Mouse (Mus musculus) cortical plate, adult 2 months (tissue): ENCODE data around the gene Agtrap. TPM values are rescaled to one million over a fixed set of nuclear protein-coding genes. Genes with fewer than 3 reads are reported as not detected.

Experiments used
- H3K27ac ChIP-seq: fragments of 200-500 bp; 2 replicates; pipeline ENCODE4 v1.5.1; 2012; ENCODE audit warnings: low read length, control low read depth, inconsistent platforms; ENCODE audit not compliant: insufficient read depth
- H3K4me1 ChIP-seq: fragments of 200-500 bp; 2 replicates; pipeline ENCODE4 v1.6.1; 2011; ENCODE audit warnings: low read length; ENCODE audit not compliant: control insufficient read depth, insufficient read depth
- H3K4me3 ChIP-seq: fragments of 200-500 bp; 2 replicates; pipeline ENCODE4 v1.5.1; 2011; ENCODE audit warnings: mild to moderate bottlenecking, low read length, control low read depth; ENCODE audit not compliant: insufficient read depth
- CTCF ChIP-seq: fragments of 200-500 bp; IDR thresholded peaks from 2 replicates; pipeline ENCODE4 v1.5.1; 2011; ENCODE audit warnings: mild to moderate bottlenecking, control low read depth, low read length; ENCODE audit not compliant: insufficient read depth; ENCODE audit errors: extremely low read depth
- POLR2A ChIP-seq: fragments of 200-500 bp; IDR thresholded peaks from 2 replicates; pipeline ENCODE4 v1.6.1; 2011; ENCODE audit warnings: mild to moderate bottlenecking, low read length, control low read depth; ENCODE audit not compliant: insufficient read depth; ENCODE audit errors: extremely low read depth
- polyA plus RNA-seq: library from polyadenylated mRNA; depleted of rRNA; stranded (reverse); fragments of >200 nt; gene quantifications from 2 replicates; pipeline ENCODE4 v1.2.3, GENCODE M21; 2012

Agtrap gene
- polyA plus RNA-seq, 1 experiment: 6.1 TPM

DNA sequence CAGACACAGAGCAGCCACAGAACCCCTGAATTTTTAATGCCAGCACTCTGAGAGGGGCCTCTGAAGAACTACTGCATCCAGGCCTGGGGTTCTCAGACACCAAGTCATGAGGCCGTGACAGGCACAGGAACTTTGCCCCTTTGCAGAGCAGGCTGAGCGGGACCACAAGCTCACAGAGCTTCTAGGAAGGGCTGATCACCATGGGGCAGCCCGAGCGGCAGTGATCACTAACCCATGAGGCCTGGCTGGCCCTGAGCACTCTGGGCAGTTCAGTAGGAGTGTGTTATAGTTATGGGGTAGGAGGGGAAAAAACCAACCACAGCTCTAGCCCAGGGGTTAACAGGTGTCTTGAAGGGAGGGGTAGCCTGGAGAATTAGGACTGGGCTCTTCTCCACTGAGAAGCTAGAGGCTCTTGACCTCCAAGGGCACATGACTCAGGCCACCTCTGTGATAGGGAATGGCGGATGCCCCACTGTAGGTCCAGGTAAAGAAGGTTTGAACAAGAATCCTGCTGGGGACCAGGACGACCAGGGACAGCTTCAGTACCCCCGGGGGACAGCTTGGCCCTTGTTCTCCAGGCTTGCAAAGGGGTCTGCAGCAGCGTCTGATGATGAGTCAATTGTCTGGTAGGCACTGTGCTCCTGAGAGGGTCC, 7.8 kb downstream of the Agtrap start:
- TF ChIP-seq CTCF (no peak), POLR2A (no peak)
- no peak overlapping the region for H3K4me3 ChIP-seq
- H3K27ac ChIP-seq: no peak overlapping the region
- no peaks in the 10 kb centered on the region for H3K4me1 ChIP-seq

DNA sequence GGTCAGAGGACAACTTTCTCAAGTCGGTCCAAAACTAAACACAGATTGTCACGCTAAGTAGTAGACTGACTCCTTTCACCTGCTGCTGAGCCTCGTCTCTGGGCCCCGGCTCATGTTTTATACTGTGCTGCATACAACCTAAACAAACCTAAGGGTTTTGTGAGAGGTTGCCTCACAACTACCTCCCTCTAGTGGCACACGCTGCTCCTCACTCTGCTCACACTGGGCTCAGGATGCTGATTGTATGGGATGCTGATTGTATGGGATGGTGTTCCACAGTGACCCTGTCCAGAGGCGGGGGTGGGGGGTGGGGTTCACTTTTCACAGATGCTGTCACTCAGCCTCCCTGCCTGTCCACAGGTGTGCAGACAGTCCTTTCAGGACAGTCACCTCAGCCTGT, 8.6 kb downstream of the Agtrap start:
- Histone ChIP-seq H3K27ac (no peak overlapping the region), H3K4me1 (no peaks in the 10 kb centered on the region), H3K4me3 (no peak overlapping the region)
- TF ChIP-seq CTCF (peak; percentile 48), POLR2A (no peak)

DNA sequence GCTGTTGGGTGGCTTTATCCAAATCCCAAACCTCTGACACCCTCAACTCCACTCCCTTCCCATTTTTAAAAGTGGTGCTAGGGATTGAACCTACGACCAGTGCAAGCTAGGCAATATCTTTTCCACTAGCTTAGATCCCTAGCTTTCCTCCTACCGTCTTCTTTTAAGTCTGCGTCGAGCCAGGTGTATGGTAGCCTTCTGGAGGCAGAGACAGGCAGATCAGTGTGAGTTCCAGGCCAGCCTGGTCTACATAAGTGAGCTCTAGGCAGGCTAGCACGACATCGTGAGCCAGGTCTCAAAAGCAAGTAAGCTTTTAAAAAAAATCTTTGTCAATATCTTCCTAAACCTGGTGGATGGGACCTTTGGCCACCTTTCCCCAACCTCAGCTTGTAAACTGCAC, 11.9 kb downstream of the Agtrap start:
- TF ChIP-seq CTCF (no peak), POLR2A (no peak)
- Histone ChIP-seq H3K4me1 (no peaks in the 10 kb centered on the region), H3K4me3 (no peak overlapping the region), H3K27ac (no peak overlapping the region)

- no peak for TF ChIP-seq POLR2A
- no peak for TF ChIP-seq CTCF
- Histone ChIP-seq H3K27ac (no peak overlapping the region), H3K4me3 (0 out of 2 replicates have a peak overlapping the region, but pooled peaks have one; percentile 13), H3K4me1 (no peaks in the 10 kb centered on the region)
Measured at GRCm38 (mm10) chr4:148075259-148075658, 12.6 kb downstream of the Agtrap start.

DNA sequence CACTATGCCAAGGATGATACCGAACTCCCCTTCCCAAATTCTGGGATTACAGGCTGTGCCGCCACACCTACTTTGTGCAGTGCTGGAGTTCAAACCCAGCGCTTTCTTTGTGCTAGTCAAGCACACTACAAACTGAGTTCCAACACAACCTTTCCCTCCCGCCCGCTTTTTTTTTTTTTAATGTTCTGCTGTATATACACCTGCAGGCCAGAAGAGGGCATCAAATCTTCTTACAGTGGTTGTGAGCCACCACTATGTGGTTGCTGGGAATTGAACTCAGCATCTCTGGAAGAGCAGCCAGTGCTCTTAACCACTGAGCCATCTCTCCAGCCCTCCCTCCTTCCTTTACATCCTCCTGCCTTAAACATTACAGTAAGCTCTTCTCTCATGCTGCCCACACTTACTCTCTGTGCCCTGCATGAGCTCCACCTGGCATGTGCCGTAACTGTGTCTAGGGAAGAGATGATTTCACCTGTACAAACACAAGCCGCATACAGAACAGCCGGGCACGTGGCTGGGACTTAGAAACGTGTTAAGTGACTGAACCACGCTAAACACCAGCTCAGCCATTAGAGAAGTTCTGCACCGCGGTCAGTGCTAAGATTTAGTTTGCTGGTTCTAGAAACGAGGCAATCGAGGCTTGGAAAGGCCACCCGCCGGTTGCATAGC, 13.2 kb downstream of the Agtrap start:
- 0 out of 2 replicates have a peak overlapping the region, but pooled peaks have one; percentile 13 for H3K4me3 ChIP-seq
- TF ChIP-seq CTCF (peak; percentile 26; the same call in 1 of the 2 replicates), POLR2A (no peak)

DNA sequence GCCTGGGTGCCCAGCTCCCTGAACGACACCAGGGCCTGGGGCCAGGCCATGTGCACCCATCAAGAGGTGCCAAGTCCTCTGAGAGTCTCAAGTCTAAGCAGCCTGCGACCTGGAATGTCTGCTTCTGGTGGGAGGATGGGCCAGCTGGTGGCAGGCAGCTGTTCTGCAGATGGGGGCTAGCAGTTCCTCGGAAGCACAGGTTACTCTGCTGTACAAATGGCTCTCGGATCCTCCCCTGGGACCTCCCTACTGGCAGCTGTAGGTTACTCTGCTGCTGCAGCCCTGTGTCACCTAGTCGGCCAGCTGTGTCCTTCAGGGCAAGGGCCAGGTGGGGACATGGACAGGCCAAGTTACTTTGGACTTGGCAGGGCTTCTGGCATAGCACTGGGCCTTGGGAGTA, 16.3 kb downstream of the Agtrap start:
- H3K27ac ChIP-seq: no peak overlapping the region
- no peak overlapping the region for H3K4me3 ChIP-seq
- no peaks in the 10 kb centered on the region for H3K4me1 ChIP-seq
- TF ChIP-seq CTCF (no peak), POLR2A (no peak)

More for the DNA sequence above, 13.2 kb downstream of the Agtrap start:
- no peak overlapping the region for H3K27ac ChIP-seq
- H3K4me1 ChIP-seq: no peaks in the 10 kb centered on the region

GRCm38 (mm10) chr4:148069602-148070218, 18.1 kb downstream of the Agtrap start:
- Histone ChIP-seq H3K4me1 (no peaks in the 10 kb centered on the region), H3K27ac (no peak overlapping the region), H3K4me3 (no peak overlapping the region)
- no peak for TF ChIP-seq POLR2A
- TF ChIP-seq CTCF: no peak

DNA sequence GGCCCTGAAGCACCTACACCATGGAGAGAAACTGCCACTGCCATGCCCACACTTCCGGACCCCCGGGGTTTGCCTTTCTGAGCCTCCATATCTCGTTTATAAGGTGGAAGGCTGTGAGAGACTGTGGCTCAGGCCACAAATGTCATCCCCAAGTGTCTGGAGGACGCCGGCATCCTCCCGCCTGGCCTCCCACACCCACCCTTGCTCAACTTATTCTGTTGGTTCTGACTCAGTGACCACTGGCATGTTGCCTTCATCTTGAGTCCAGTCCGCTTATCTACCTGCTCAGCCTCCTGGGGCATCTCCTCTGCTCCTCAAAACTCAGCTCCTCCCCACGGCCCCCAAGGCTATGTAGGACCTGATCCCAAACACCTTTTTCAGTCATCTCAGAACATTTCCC, 20.5 kb downstream of the Agtrap start:
- no peak overlapping the region for H3K27ac ChIP-seq
- H3K4me3 ChIP-seq: no peak overlapping the region
- H3K4me1 ChIP-seq: no peaks in the 10 kb centered on the region
- TF ChIP-seq POLR2A (no peak), CTCF (no peak)

- Histone ChIP-seq H3K4me3 (no peak overlapping the region), H3K27ac (no peak overlapping the region), H3K4me1 (no peaks in the 10 kb centered on the region)
- TF ChIP-seq CTCF (no peak), POLR2A (no peak)
Measured at GRCm38 (mm10) chr4:148066401-148066744, 21.5 kb downstream of the Agtrap start.

GRCm38 (mm10) chr4:148065702-148066400, 22.0 kb downstream of the Agtrap start:
- H3K4me3 ChIP-seq: no peak overlapping the region
- TF ChIP-seq CTCF (no peak), POLR2A (no peak)
- H3K27ac ChIP-seq: no peak overlapping the region
- no peaks in the 10 kb centered on the region for H3K4me1 ChIP-seq
